Mouse (Mus musculus) adrenal gland, postnatal 14 days (tissue): ENCODE measurements around the gene Rack1. TPM values are rescaled to one million over a fixed set of nuclear protein-coding genes. Genes with fewer than 3 reads are reported as not detected.

ENCODE experiments used
- DNase-seq: peaks from one replicate; pipeline ENCODE4 v3.0.0; 2021; ENCODE audit warnings: mixed read lengths
- total RNA-seq: library from RNA; stranded (reverse); gene quantifications from 2 replicates; pipeline ENCODE4 v1.2.3, GENCODE M21; 2021

Gene Rack1
- total RNA-seq, 1 experiment from 2014 or later: 735 TPM

- no peak for DNase-seq
Measured at GRCm38 (mm10) chr11:48793184-48793583, 6.9 kb upstream of the Rack1 start.

GRCm38 (mm10) chr11:48795221-48795620, 4.9 kb upstream of the Rack1 start:
- no peak for DNase-seq

- no peak for DNase-seq
Measured at GRCm38 (mm10) chr11:48796290-48796689, 3.8 kb upstream of the Rack1 start.

GRCm38 (mm10) chr11:48797287-48797686, 2.8 kb upstream of the Rack1 start:
- DNase-seq: no peak

- no peak for DNase-seq
Measured at GRCm38 (mm10) chr11:48798308-48798707, 1.8 kb upstream of the Rack1 start.

- DNase-seq: peak; percentile 52
Measured at GRCm38 (mm10) chr11:48798984-48799920, 880 bp upstream of the Rack1 start.

- DNase-seq: no peak
Measured at GRCm38 (mm10) chr11:48801831-48802772, 2.0 kb downstream of the Rack1 start.

- no peak for DNase-seq
Measured at GRCm38 (mm10) chr11:48803988-48804387, 3.9 kb downstream of the Rack1 start.

GRCm38 (mm10) chr11:48804922-48805321, 4.8 kb downstream of the Rack1 start:
- DNase-seq: no peak

GRCm38 (mm10) chr11:48806856-48807562, 6.9 kb downstream of the Rack1 start:
- DNase-seq: no peak

- DNase-seq: no peak
Measured at GRCm38 (mm10) chr11:48807563-48808303, 7.6 kb downstream of the Rack1 start.

GRCm38 (mm10) chr11:48808304-48808646, 8.1 kb downstream of the Rack1 start:
- no peak for DNase-seq

- peak; percentile 29 for DNase-seq
Measured at GRCm38 (mm10) chr11:48808737-48809433, 8.8 kb downstream of the Rack1 start.

GRCm38 (mm10) chr11:48809434-48809830, 9.3 kb downstream of the Rack1 start:
- DNase-seq: no peak

GRCm38 (mm10) chr11:48810142-48810541, 10.0 kb downstream of the Rack1 start:
- DNase-seq: no peak

GRCm38 (mm10) chr11:48813782-48814181, 13.7 kb downstream of the Rack1 start:
- no peak for DNase-seq

- DNase-seq: peak; percentile 29
Measured at GRCm38 (mm10) chr11:48815851-48816250, 15.7 kb downstream of the Rack1 start.

GRCm38 (mm10) chr11:48816281-48816781, 16.2 kb downstream of the Rack1 start:
- DNase-seq: peak; percentile 66

- peak; percentile 100 for DNase-seq
Measured at GRCm38 (mm10) chr11:48816800-48817665, 16.9 kb downstream of the Rack1 start, which contains the start of gene Trim41. Gene Trim41, minus strand, starts transcription at chr11:48817353.

- DNase-seq: no peak
Measured at GRCm38 (mm10) chr11:48817794-48818193, 17.7 kb downstream of the Rack1 start.
